Mouse (Mus musculus) monocyte, adult 2 months (primary cell): ENCODE results near the gene Fcho1.

ENCODE experiments used
- DNase-seq, 2 experiments: peaks; one replicate each; pipeline ENCODE4 v3.0.0; 2022; ENCODE audit warnings: low spot score in 2 of 2, low read depth in 1 of 2

The Fcho1 gene

GRCm38 (mm10) chr8:71665331-71666130 lies 60.0 kb downstream of the Fcho1 start:
- no peak for DNase-seq

DNA sequence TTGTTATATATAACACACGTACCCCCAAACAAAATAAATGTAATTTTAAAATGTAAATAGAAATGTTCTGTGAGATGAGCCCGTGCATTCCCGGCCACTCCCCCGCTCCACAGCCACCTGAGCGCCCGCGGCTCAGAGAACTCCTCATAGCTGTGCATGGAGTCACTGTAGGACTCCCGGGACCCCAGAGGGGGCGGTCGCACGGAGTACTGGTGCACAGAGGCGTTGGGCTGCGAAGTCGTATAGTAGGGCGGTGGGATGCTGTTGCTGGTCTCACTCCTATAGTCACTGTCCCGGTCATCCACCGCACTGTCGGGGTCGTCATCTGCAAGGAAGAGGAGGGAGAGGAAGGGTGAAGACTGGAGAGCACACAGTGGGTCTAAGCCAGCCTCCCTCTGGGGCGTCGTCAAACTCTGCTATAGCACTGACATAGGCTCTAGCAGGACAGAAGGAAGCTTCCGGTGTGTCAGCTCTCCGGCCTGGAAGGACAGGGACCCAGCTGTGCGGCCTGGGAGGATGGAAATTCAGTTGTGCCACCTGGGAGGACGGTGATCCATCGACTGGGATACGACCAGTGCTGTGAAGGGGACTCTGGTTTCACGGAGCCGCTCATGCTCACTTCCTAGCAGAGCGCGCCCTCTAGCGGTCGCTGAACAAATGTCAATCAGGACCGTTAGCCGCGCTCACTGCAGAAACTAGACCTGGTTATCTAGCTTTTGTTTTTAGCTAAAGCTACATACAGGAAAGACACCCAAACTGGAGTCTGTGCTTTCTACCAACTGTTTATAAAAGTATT lies 65.0 kb downstream of the Fcho1 start:
- peak; percentile 45 to 69 for DNase-seq

GRCm38 (mm10) chr8:71659751-71660150 lies 65.8 kb downstream of the Fcho1 start:
- DNase-seq = no peak

- no peak for DNase-seq
These were observed 66.9 kb downstream of the Fcho1 start for GRCm38 (mm10) chr8:71658515-71659049.
